ENCODE assay signal across 1 mouse cellular context in genomic region chr19:45073871-45074542, GRCm38 (mm10).
A peak's percentile ranks its signal among the peaks of the same experiment; 100 is the strongest.
TF ChIP-seq lines count a peak whose summit lies in the region.

No protein-coding gene starts in this region.

TF ChIP-seq in MEL, 35 proteins besides CTCF, POLR2A, EP300 and RAD21 (continued from another document):
- TF ChIP-seq KAT2A (conservative IDR thresholded peaks at IDR 0.05; ENCODE audit: low read depth, low read length): no peak; the same call in 1 of the 2 replicates
- no peak for TF ChIP-seq POLR2AphosphoS2 (IDR thresholded peaks at IDR 0.05; ENCODE audit: low read length)
- TF ChIP-seq TAL1 (IDR thresholded peaks at IDR 0.05; ENCODE audit: low read length): no peak
- TF ChIP-seq CHD1 (IDR thresholded peaks at IDR 0.05; ENCODE audit: low read depth, low read length): no peak
- TF ChIP-seq TBP (IDR thresholded peaks at IDR 0.05; ENCODE audit: low read depth, low read length): peak; percentile 51; the same call in 1 of the 2 replicates
- TF ChIP-seq MAZ (IDR thresholded peaks at IDR 0.05; ENCODE audit: low read depth, low read length): no peak
- no peak for TF ChIP-seq NELFE (IDR thresholded peaks at IDR 0.05; ENCODE audit: low read depth, low read length)
- 0 out of 2 replicates have a peak, but pooled peaks have one; percentile 22 for TF ChIP-seq ZC3H11A (IDR thresholded peaks at IDR 0.05; ENCODE audit: low read depth, low read length)
- TF ChIP-seq ZNF384 (IDR thresholded peaks at IDR 0.05; ENCODE audit: low read depth, low read length): 0 out of 2 replicates have a peak, but pooled peaks have one; percentile 32
- TF ChIP-seq USF1 (IDR thresholded peaks at IDR 0.05; ENCODE audit: low read depth, low read length): peak; percentile 62
- no peak; the same call in 1 of the 2 replicates for TF ChIP-seq ETS1 (IDR thresholded peaks at IDR 0.05; ENCODE audit: low read depth, low read length)
- TF ChIP-seq E2F4 (IDR thresholded peaks at IDR 0.05; ENCODE audit: borderline replicate concordance, low read depth, low read length): no peak
- peak; percentile 74 for TF ChIP-seq SMC3 (IDR thresholded peaks at IDR 0.05; ENCODE audit: low read depth, low read length)
- peak; percentile 87 for TF ChIP-seq SIN3A (IDR thresholded peaks at IDR 0.05; ENCODE audit: low read length)
- peak; percentile 71 for TF ChIP-seq MYB (IDR thresholded peaks at IDR 0.05; ENCODE audit: low read depth, low read length)
- TF ChIP-seq JUND (IDR thresholded peaks at IDR 0.05; ENCODE audit: low read depth, low read length): no peak
- TF ChIP-seq HCFC1 (IDR thresholded peaks at IDR 0.05; ENCODE audit: low read depth, low read length): no peak; the same call in 1 of the 2 replicates
- TF ChIP-seq USF2 (IDR thresholded peaks at IDR 0.05; ENCODE audit: borderline replicate concordance in 1 of 2, insufficient read depth in 1 of 2, low read depth in 1 of 2, low read length in 2 of 2): no peak
- no peak for TF ChIP-seq MAFK (IDR thresholded peaks at IDR 0.05; ENCODE audit: borderline replicate concordance, low read depth, low read length)
